Mouse (Mus musculus) megakaryocyte, embryonic 14.5 days (primary cell): ENCODE results near the gene Ift20. TPM values are rescaled to one million over a fixed set of nuclear protein-coding genes. Genes with fewer than 3 reads are reported as not detected.

Experiments
- H3K27me3 ChIP-seq: replicated peaks from 2 replicates; pipeline ENCODE3; 2012; ENCODE audit warnings: inconsistent platforms
- H3K36me3 ChIP-seq: replicated peaks from 2 replicates; pipeline ENCODE3; 2012; ENCODE audit warnings: low read length, inconsistent platforms, mixed read lengths
- H3K4me1 ChIP-seq: 2 replicates; pipeline ENCODE4 v1.6.1; 2012; ENCODE audit warnings: inconsistent platforms
- H3K4me3 ChIP-seq: replicated peaks from 2 replicates; pipeline ENCODE3; 2012; ENCODE audit warnings: moderate library complexity, mild to moderate bottlenecking, inconsistent platforms
- H3K9me3 ChIP-seq: 2 replicates; pipeline ENCODE4 v1.6.1; 2012; ENCODE audit warnings: inconsistent platforms
- FLI1 ChIP-seq: IDR thresholded peaks from 2 replicates; pipeline ENCODE4 v1.6.1; 2012; ENCODE audit warnings: low read length, inconsistent platforms, mixed read lengths
- GATA1 ChIP-seq: IDR thresholded peaks from 3 replicates; pipeline ENCODE4 v1.6.1; 2012; ENCODE audit warnings: mixed read lengths, low read length, inconsistent platforms, borderline replicate concordance
- polyA plus RNA-seq: library from polyadenylated mRNA; stranded (reverse); fragments of >175 nt; gene quantifications from 2 replicates; pipeline ENCODE4 v1.2.3, GENCODE M21; 2012; ENCODE audit warnings: low replicate concordance; ENCODE audit not compliant: insufficient read depth

Gene Ift20
- polyA plus RNA-seq, 1 experiment, result 119 TPM

GRCm38 (mm10) chr11:78501529-78501928, 34.6 kb upstream of the Ift20 start:
- Histone ChIP-seq H3K27me3 (peaks cover 63% of the 10 kb centered on the region), H3K36me3 (peaks cover 19% of the 10 kb centered on the region), H3K4me1 (peaks cover 21% of the 10 kb centered on the region), H3K4me3 (no peak overlapping the region), H3K9me3 (no peaks in the 10 kb centered on the region)
- TF ChIP-seq FLI1 (no peak), GATA1 (no peak)

- peaks cover 50% of the 10 kb centered on the region for H3K27me3 ChIP-seq
Measured at GRCm38 (mm10) chr11:78502909-78503650, 33.1 kb upstream of the Ift20 start, which contains the start of gene Sebox. Gene Sebox, plus strand, starts transcription at chr11:78503447.

GRCm38 (mm10) chr11:78505430-78505829, 30.7 kb upstream of the Ift20 start:
- peaks cover 28% of the 10 kb centered on the region for H3K27me3 ChIP-seq
- peaks cover 55% of the 10 kb centered on the region for H3K36me3 ChIP-seq
- no peaks in the 10 kb centered on the region for H3K9me3 ChIP-seq
- TF ChIP-seq GATA1, result no peak
- TF ChIP-seq FLI1, result no peak
- H3K4me1 ChIP-seq, result 0 out of 2 replicates have a peak, but pooled peaks cover 3% of the 10 kb centered on the region
- no peak overlapping the region for H3K4me3 ChIP-seq

More at GRCm38 (mm10) chr11:78502909-78503650, 33.1 kb upstream of the Ift20 start, which contains the start of gene Sebox:
- Histone ChIP-seq H3K4me1 (peaks cover 6% of the 10 kb centered on the region), H3K36me3 (peaks cover 35% of the 10 kb centered on the region), H3K9me3 (no peaks in the 10 kb centered on the region), H3K4me3 (no peak within 1 kb of the TSS)
- TF ChIP-seq FLI1 (no peak), GATA1 (no peak)

- H3K4me3 ChIP-seq, result no peak overlapping the region
- H3K36me3 ChIP-seq, result peaks cover 62% of the 10 kb centered on the region
- H3K4me1 ChIP-seq, result peaks cover 24% of the 10 kb centered on the region
- no peak for TF ChIP-seq FLI1
- no peak for TF ChIP-seq GATA1
- no peaks in the 10 kb centered on the region for H3K9me3 ChIP-seq
- H3K27me3 ChIP-seq, result no peaks in the 10 kb centered on the region
Measured at GRCm38 (mm10) chr11:78509148-78509547, 27.0 kb upstream of the Ift20 start.

- Histone ChIP-seq H3K36me3 (peaks cover 61% of the 10 kb centered on the region), H3K4me3 (peak within 1 kb of the TSS; percentile 96), H3K4me1 (peaks cover 33% of the 10 kb centered on the region), H3K9me3 (no peaks in the 10 kb centered on the region), H3K27me3 (no peaks in the 10 kb centered on the region)
- TF ChIP-seq GATA1, result no peak
- TF ChIP-seq FLI1, result no peak
Measured at GRCm38 (mm10) chr11:78512025-78512957, 23.9 kb upstream of the Ift20 start, which contains the start of the genes Tmem199 and Poldip2. Gene Tmem199, minus strand, starts transcription at chr11:78512172. Gene Poldip2, plus strand, starts transcription at chr11:78512193.

GRCm38 (mm10) chr11:78513106-78513790, 22.9 kb upstream of the Ift20 start:
- Histone ChIP-seq H3K27me3 (no peaks in the 10 kb centered on the region), H3K4me1 (peaks cover 36% of the 10 kb centered on the region), H3K36me3 (peaks cover 61% of the 10 kb centered on the region), H3K4me3 (peak overlapping the region; percentile 96), H3K9me3 (no peaks in the 10 kb centered on the region)
- no peak for TF ChIP-seq FLI1
- TF ChIP-seq GATA1, result no peak

- no peaks in the 10 kb centered on the region for H3K27me3 ChIP-seq
- H3K4me3 ChIP-seq, result no peak overlapping the region
- no peak for TF ChIP-seq FLI1
- no peak for TF ChIP-seq GATA1
- peaks cover 67% of the 10 kb centered on the region for H3K36me3 ChIP-seq
- peaks cover 36% of the 10 kb centered on the region for H3K4me1 ChIP-seq
- H3K9me3 ChIP-seq, result no peaks in the 10 kb centered on the region
Measured at GRCm38 (mm10) chr11:78515549-78516325, 20.4 kb upstream of the Ift20 start.

GRCm38 (mm10) chr11:78518931-78519330, 17.2 kb upstream of the Ift20 start:
- no peak overlapping the region for H3K4me3 ChIP-seq
- TF ChIP-seq GATA1, result no peak
- no peaks in the 10 kb centered on the region for H3K9me3 ChIP-seq
- H3K36me3 ChIP-seq, result peaks cover 94% of the 10 kb centered on the region
- H3K27me3 ChIP-seq, result no peaks in the 10 kb centered on the region
- peaks cover 17% of the 10 kb centered on the region for H3K4me1 ChIP-seq

GRCm38 (mm10) chr11:78521880-78522279, 14.3 kb upstream of the Ift20 start:
- H3K27me3 ChIP-seq, result no peaks in the 10 kb centered on the region
- H3K4me1 ChIP-seq, result peaks cover 13% of the 10 kb centered on the region
- TF ChIP-seq FLI1 (no peak), GATA1 (no peak)
- peaks cover 91% of the 10 kb centered on the region for H3K36me3 ChIP-seq
- H3K4me3 ChIP-seq, result no peak overlapping the region
- no peaks in the 10 kb centered on the region for H3K9me3 ChIP-seq
